Mouse (Mus musculus) retina, adult 2 months (tissue): Measurements from ENCODE around the gene Mtx2.

Source experiments
- DNase-seq: peaks from one replicate; pipeline ENCODE4 v3.0.0-alpha.2; 2012; ENCODE audit warnings: low read depth, low spot score

The Mtx2 gene

DNA sequence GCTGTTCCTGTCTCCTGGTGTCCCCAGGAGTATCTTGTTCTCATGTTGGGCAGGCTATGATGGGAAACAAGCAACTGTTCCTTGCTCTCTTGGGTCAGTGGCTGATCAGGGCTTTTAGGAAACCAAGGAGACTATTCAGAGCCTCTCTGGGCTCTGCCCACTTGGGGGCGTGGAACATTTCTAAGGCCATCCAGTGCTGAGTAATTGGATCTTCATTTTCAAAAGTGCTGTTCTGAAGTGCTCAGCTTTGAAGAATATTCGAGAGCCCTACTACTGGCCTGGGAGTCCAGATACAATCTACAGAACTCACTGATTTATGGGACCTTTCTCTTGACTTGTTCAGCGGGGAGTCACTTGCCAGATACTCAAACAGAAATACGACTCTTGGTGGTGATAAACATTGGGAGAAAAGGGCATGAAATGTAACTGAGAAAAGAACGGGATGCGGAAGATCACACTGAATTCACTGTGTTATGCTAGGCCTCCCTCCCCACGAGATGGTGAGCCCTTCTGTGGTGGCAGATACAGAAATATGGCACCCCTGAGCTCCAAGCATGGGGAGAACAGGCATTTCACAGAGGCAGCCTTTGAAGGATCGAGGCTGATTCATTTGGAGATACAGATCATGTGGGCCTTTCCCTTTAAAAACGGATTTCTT lies 92.4 kb downstream of the Mtx2 start:
- DNase-seq = no peak

DNA sequence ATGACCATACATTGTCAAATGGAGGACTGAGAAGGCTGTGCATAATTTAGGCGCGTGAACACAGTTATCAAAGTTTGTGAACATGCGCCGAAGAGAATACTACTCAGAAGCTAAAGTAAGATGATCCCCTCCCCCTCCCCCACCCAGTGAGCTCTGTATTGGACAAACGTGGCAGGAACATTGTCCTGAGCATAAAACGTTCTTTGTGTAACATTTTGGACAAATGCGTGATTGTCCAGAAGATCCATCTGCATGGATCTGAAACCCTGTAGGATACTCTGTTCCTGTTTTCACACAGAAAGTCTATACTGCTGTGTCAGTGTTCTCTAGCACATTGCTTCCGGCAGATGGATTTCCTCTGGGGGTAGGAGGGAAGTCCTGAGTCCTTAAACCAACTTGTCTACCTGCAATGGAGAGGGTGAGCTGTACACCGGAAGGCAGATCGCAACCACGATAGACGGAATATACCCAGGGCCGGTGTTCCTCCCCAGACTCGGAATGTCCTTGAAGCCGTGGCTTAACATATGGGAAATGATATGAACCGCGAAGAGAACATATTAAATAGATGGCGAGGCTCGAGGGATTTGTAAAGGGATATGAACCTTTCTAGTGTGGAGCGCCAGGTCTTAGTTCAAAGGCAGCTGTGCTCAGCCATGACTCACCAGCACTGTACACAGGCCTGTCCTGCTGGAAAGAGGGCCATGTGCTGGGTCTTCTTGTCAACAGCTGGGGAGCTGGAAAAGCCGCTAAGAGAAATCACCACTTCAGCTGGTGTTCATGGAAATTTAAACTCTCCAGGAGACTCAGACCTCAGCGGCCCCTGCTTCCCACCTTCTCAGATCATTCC lies 100.6 kb downstream of the Mtx2 start:
- no peak for DNase-seq
